Mouse (Mus musculus) bone marrow, adult 2 months (tissue): ENCODE measurements around the gene Lrrc49. TPM values are rescaled to one million over a fixed set of nuclear protein-coding genes. Genes with fewer than 3 reads are reported as not detected.

Source experiments
- H3K27ac ChIP-seq: fragments of 200-500 bp; 2 replicates; pipeline ENCODE4 v1.5.1; 2012; ENCODE audit warnings: low read depth, mild to moderate bottlenecking, control low read depth, inconsistent platforms, low read length; ENCODE audit not compliant: control insufficient read depth, poor library complexity, insufficient read depth
- H3K4me1 ChIP-seq: fragments of 200-500 bp; 2 replicates; pipeline ENCODE4 v1.6.1; 2011; ENCODE audit warnings: low read length; ENCODE audit not compliant: control insufficient read depth, insufficient read depth
- H3K4me3 ChIP-seq: fragments of 200-500 bp; replicated peaks from 2 replicates; pipeline ENCODE3; 2011; ENCODE audit warnings: mild to moderate bottlenecking, low read depth, low read length, control low read depth; ENCODE audit not compliant: control insufficient read depth
- CTCF ChIP-seq: fragments of 200-500 bp; IDR thresholded peaks from 2 replicates; pipeline ENCODE4 v1.5.1; 2011; ENCODE audit warnings: low read length, control low read depth; ENCODE audit not compliant: control insufficient read depth, insufficient read depth
- POLR2A ChIP-seq: fragments of 200-500 bp; IDR thresholded peaks from 2 replicates; pipeline ENCODE4 v1.6.1; 2011; ENCODE audit warnings: low read depth, mild to moderate bottlenecking, control low read depth, low read length, borderline replicate concordance; ENCODE audit not compliant: control insufficient read depth
- WGBS: fragments of 180-500 bp; shearing (Covaris S2); methylation state at CpG from one replicate; pipeline ENCODE4 v1.1.7; 2018; 5-methylcytosine and 5-hydroxymethylcytosine counted together
- polyA plus RNA-seq: library from polyadenylated mRNA; stranded (reverse); fragments of >200 nt; gene quantifications from 2 replicates; pipeline ENCODE4 v1.2.4, GENCODE M21; 2011; ENCODE audit warnings: low replicate concordance; ENCODE audit not compliant: missing spikeins, insufficient read depth, insufficient read length

The Lrrc49 gene
- polyA plus RNA-seq, 1 experiment: not detected

- WGBS: 72% methylated on average over 4 of the region's 4 CpGs
- no peak for TF ChIP-seq CTCF
- TF ChIP-seq POLR2A: no peak
- H3K27ac ChIP-seq: no peak overlapping the region
- H3K4me3 ChIP-seq: no peak overlapping the region
- no peaks in the 10 kb centered on the region; the same call in 1 of the 2 replicates for H3K4me1 ChIP-seq
Measured at GRCm38 (mm10) chr9:60692624-60693023, 4.7 kb upstream of the Lrrc49 start.

DNA sequence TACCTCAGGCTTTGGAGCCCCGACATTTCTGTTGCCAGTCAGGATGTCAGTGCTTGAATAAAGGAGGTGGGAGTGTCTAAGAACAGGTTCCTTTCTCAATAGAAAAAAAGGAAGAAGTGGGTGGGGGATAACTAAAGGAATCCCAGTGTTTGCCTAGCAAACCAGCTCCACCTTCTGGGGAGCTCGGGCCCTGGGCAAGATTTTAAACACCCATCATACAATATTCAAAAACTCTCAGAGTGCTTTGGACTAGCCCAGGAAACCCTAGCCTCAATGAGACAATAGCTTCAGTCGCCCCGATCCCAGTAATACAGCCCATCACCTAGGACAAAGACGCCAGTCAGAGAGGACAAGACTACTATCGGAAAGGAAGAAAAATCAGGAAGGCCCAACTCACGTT is 543 bp downstream of the Lrrc49 start:
- 0% methylated on average over 7 of the region's 7 CpGs for WGBS
- peak overlapping the region; percentile 66 for H3K4me3 ChIP-seq
- no peak for TF ChIP-seq POLR2A
- no peak; the same call in 1 of the 2 replicates for TF ChIP-seq CTCF
- H3K27ac ChIP-seq: no peak overlapping the region
- no peaks in the 10 kb centered on the region; the same call in 1 of the 2 replicates for H3K4me1 ChIP-seq

DNA sequence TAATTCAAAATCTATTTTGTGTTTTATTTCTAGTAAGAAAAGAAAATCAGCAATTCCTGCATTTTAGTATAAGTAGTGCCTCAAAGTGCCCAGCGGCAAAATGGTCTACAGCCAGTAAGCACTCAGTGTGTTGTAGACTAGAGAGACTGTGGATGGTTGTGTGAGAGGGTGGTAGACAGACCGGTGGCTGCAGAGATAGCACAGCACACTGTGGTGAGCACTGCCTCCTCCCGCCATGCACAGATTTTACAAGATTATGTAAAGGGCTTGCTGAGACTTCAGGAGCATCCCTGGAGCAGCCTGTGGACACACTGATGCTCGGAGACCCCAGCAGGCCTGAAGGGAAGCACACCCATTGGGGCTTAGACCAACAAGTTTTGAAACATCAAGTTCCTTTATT is 5.2 kb downstream of the Lrrc49 start:
- TF ChIP-seq POLR2A: no peak
- no peak for TF ChIP-seq CTCF

GRCm38 (mm10) chr9:60681005-60681404 is 7.0 kb downstream of the Lrrc49 start:
- H3K27ac ChIP-seq: no peak overlapping the region
- 77% methylated on average over 3 of the region's 3 CpGs for WGBS
- H3K4me1 ChIP-seq: no peaks in the 10 kb centered on the region
- TF ChIP-seq CTCF: no peak
- TF ChIP-seq POLR2A: no peak
- no peak overlapping the region for H3K4me3 ChIP-seq

More for the DNA sequence above, 5.2 kb downstream of the Lrrc49 start:
- no peaks in the 10 kb centered on the region; the same call in 1 of the 2 replicates for H3K4me1 ChIP-seq
- H3K27ac ChIP-seq: no peak overlapping the region
- no peak overlapping the region for H3K4me3 ChIP-seq
- 75% methylated on average over 4 of the region's 4 CpGs for WGBS

DNA sequence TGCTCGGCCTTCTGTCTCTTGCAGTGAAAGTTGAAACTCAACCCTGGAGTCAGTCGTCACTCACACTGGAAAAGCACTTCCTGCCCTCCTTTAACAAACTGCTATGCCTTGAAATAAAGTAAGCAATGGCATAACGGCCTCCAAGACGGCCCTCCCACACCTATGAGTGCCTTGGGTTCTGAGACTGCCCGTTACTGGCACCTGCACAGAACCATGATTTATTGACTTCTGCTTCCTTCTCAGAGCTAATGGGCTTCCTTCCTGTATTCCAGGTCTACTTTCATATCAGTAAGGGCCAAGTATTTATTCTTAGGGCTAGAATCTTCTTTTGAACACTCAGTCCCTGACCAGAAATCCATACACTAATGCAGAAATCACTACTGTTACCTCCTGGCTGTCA is 9.0 kb downstream of the Lrrc49 start:
- 9% methylated on average over 5 of the region's 5 CpGs for WGBS
- Histone ChIP-seq H3K4me3 (no peak overlapping the region), H3K4me1 (no peaks in the 10 kb centered on the region), H3K27ac (no peak overlapping the region)
- TF ChIP-seq CTCF: no peak
- TF ChIP-seq POLR2A: no peak

GRCm38 (mm10) chr9:60676429-60676828 is 11.5 kb downstream of the Lrrc49 start:
- Histone ChIP-seq H3K4me3 (no peak overlapping the region), H3K4me1 (no peaks in the 10 kb centered on the region), H3K27ac (no peak overlapping the region)
- TF ChIP-seq CTCF: no peak
- no peak for TF ChIP-seq POLR2A
- 83% methylated on average over 4 of the region's 4 CpGs for WGBS

DNA sequence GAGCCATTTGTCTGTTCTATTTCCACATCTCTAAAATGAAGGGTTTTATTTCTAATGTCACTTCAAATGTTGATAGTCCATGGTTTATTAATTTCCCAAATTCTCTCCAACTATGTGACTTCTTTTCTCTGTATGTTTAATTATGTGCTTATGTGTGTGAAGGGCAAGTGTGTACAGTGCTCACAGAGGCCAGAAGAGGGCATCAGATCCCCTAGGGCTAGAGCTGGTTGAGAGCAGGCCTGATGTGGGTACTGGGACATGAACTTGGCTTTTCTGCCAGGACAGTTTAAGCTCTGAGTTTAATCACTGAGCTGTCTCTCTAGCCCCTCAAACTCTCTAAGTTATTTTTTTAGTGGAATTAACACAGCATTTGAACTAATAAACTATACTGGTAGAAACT is 13.2 kb downstream of the Lrrc49 start:
- H3K4me3 ChIP-seq: no peak overlapping the region
- H3K4me1 ChIP-seq: no peaks in the 10 kb centered on the region
- 0 out of 2 replicates have a peak, but pooled peaks have one; percentile 17 for TF ChIP-seq CTCF
- no peak for TF ChIP-seq POLR2A
- H3K27ac ChIP-seq: no peak overlapping the region

DNA sequence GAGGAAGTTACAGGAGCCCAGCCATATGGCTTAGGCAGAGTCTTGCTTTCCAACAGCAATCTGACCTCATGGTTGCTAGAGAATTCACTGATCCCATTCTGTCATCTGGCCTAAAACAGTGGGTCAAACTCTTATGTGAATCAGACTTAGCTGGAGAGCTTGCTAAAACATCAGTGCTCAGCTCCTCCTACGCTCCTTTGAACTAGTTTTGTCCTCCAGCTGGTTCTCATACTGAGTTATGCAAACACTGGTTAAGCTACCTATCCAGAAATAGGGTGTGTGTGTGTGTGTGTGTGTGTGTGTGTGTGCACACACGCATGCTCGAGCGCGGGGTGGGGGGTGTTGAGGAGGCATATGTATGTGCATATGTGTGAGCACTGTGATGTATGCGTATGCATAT is 15.4 kb downstream of the Lrrc49 start:
- no peaks in the 10 kb centered on the region for H3K4me1 ChIP-seq
- WGBS: 85% methylated on average over 6 of the region's 6 CpGs
- no peak overlapping the region for H3K4me3 ChIP-seq
- H3K27ac ChIP-seq: no peak overlapping the region
- TF ChIP-seq CTCF: no peak
- TF ChIP-seq POLR2A: no peak

- H3K27ac ChIP-seq: no peak overlapping the region
- 81% methylated on average over 6 of the region's 6 CpGs for WGBS
- no peaks in the 10 kb centered on the region for H3K4me1 ChIP-seq
- TF ChIP-seq POLR2A (no peak), CTCF (no peak)
- H3K4me3 ChIP-seq: no peak overlapping the region
Measured at GRCm38 (mm10) chr9:60668886-60669285, 19.1 kb downstream of the Lrrc49 start.
